Mouse (Mus musculus) left cerebral cortex, postnatal 25 days (tissue): Measurements from ENCODE around the gene 4930453N24Rik. TPM values are rescaled to one million over a fixed set of nuclear protein-coding genes. Genes with fewer than 3 reads are reported as not detected.

Experiments
- DNase-seq, 2 experiments: peaks; one replicate each; pipeline ENCODE4 v3.0.0; 2022; ENCODE audit warnings: low spot score in 2 of 2, mixed read lengths in 1 of 2
- intact Hi-C: fragments of 180-260 bp; cut with DNase I; formaldehyde crosslinking; loops from one replicate; pipeline ENCODE4 v1.15.1; 2025
- total RNA-seq, 2 experiments: library from RNA; stranded (reverse); gene quantifications; 2 replicates each; pipeline ENCODE4 v1.2.3; 2021

The 4930453N24Rik gene
- total RNA-seq, 2 experiments from 2014 or later = 20.5 to 22.0 TPM

DNA sequence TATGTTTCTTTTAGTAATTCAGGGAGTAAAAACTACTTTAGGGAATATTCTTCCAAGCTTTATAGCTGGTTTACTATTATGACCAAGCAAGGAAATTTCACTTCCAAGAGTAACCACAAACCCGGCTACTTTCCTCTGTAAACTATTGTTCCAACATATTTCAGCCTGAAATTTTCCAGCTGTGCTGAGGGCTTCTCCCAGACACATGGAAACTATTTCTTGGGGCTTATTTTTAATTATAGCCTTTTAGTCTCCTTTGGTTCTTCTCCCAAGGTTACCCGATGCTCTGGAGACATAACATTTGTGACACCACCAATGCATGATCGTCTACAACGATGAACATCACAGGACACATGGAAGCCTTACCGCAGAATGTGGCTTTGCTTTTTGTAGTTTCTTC, 33.7 kb downstream of the 4930453N24Rik start:
- DNase-seq = no peak
- intact Hi-C loops = no loop called here

DNA sequence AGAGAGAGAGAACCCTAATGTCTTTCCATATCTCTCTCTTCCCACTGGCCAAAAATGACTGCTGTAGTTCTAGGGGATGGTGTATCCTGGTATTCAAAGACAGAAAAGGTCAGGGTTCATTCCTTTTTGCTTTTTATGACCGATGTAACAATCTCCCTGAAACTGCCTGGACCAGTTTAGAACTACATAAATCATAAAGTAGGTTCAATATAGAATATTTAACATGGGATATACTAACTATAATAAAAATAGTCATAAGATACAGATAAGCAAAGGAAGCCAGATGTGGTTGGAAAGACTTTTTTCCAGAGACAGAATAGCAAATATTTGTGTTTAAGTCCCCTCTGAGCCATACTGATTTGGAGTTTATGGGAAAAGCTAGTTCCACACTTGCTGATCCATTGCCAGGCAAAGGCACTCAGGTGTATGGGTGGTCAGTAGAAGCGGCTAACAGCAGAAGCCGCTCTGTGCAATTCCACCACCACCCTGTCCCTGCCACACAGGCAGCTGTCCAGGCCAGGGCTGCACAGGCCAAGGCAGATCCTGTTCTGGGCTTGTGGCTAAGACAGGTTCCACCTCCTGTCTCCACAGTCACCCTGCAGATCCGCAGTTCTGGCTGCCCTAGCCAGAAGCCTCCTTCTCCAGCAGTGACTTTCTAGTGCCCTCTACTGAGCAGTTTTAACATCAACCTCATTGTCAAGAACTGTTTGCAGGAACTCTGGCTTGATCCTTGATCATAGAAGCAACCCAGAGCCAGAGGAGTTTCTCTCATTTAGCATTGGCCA, 47.5 kb downstream of the 4930453N24Rik start:
- intact Hi-C loops = loop anchor here (2.0 to 5.0 kb wide), 2 partner anchors 853 to 866 kb away; no protein-coding TSS in a partner anchor

DNA sequence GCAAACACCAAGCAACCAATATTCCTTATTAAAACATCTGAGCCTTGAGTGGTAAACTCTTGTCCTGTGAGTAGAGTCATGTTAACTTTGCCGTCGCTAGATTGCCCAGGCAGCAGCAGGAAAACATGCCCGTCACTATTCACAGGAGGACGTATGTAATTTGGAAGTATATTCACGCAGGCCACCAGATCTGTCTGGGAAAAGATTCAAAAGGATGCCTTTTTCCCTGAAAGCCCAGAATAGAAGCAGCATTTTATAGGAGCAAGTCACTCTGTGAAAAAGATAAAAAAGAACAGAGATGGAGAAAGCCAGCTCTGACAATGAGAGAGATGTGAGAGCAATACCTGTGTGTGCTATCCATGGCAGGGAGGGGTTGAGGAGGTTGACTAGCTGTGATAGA, 49.4 kb downstream of the 4930453N24Rik start:
- intact Hi-C loops = loop anchor here (5.0 kb wide), 1 partner anchor 864 kb away; no protein-coding TSS in a partner anchor
- DNase-seq = peak in 1 of 2 experiments; percentile 53

More for the DNA sequence above, 47.5 kb downstream of the 4930453N24Rik start:
- DNase-seq = peak; percentile 63 to 85

DNA sequence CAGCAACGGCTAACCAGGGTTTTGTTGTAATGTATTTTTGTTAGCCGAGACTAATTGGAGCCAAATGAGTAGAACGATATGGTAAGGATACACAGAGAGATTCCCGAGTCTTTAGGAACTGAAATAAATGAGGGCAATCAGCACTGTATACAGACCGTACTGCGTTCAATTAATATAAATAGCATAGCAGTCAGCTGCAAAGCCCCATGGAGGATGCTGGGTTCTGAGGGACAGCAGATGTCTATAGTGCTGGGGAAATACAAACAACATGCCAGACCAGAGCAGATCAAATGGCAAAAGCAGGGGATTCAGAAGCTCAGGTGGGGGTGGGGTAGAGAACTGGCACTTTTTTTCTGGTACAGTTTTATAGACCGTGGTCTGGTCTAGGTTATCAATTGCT, 51.9 kb downstream of the 4930453N24Rik start:
- intact Hi-C loops = no loop called here
- no peak for DNase-seq

DNA sequence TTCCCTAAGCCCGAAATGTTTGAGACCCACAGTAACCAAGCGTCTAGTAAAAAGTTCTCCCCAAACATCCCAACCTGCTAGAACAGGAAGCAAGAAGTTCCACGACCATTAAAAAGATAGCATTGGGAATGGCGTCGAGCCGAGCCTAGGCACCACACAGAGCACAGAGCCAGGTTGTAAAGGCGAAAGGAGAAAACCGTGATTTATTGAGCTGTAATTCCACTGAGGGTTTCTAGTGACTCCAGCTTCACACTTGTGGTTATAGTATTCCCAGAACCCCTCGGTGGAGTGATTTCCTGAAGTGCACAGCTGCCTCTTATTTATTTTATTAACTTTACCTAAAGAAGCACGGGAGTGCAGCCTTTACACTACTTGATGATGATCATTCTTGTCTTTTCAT, 53.1 kb downstream of the 4930453N24Rik start:
- intact Hi-C loops = no loop called here
- no peak for DNase-seq

DNA sequence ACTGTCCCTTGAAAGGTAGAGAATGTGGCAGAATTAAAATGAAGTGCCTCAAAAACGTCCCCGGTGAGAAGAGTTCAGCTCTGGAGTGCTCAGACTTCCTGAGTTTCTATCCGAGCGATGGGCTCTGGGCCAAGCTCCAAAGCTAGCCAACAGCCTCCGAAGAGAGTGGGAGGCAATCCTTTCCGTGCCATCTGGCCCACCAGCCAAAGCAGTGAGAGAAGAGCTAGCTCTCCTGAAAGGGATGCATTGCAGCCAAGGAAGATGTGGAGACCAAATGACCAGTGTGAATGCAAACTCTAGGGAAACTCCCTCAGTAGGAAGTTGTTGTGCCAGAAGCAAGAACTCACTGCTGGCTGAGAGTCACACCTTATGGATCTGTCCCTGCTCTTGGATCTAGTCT, 59.1 kb downstream of the 4930453N24Rik start:
- peak; percentile 68 to 91 for DNase-seq
- intact Hi-C loops = no loop called here

Other genes with a start within 250 kb of the 4930453N24Rik start
- under 1 TPM; 0.69 to 0.71 TPM for gene Csnka2ip, start 168.8 kb downstream of the 4930453N24Rik start, total RNA-seq
- 10 to 100 TPM; 17.4 to 18.0 TPM for gene Zfp654, start 80.5 kb upstream of the 4930453N24Rik start, total RNA-seq
- 10 to 100 TPM; 54.0 to 59.8 TPM for gene Cggbp1, start 80.8 kb upstream of the 4930453N24Rik start, total RNA-seq